Comparison of ENCODE assay signal across 28 mouse cellular contexts in the genomic region with DNA sequence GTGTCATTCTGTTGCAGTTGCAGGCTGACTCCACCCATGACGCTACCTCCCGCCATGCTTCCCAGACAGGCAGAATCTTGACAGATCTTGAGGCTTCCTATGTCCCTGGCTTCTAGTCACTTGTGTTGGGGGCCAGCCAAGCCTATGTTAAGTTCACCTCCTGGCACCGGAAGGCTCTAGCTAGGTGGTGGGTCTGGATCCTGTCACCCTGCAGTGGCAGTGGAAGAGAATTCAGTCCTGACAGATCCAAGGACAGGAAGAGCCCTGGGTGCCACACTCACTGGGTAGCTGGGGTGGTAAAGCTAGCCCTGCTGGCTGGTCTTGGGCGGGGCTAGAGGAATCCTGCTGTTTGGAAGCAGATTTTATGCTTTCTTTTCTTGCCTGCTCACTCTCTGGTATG. TPM values are rescaled to one million over a fixed set of nuclear protein-coding genes. Genes with fewer than 3 reads are reported as not detected.
A peak's percentile ranks its signal among the peaks of the same experiment; 100 is the strongest.
DNase-seq lines count a peak whose midpoint lies in the region; ATAC-seq and TF ChIP-seq lines count a peak whose summit lies in the region.
"Had no signal": no experiment of that assay in that cellular context is flagged by ENCODE, and none has a peak within 500 bp of the region (broad histone marks: within the 10 kb centered on the region; RNA-seq: fewer than 3 reads in every experiment).

No protein-coding gene starts in this region.

- no peak for DNase-seq in embryonic facial prominence, embryonic 10.5 days (ENCODE audit: low spot score)
- no peak for DNase-seq in heart, adult 8-10 months (ENCODE audit: low spot score)
- peak; percentile 51 for DNase-seq in heart, postnatal 0 days (ENCODE audit: low spot score)
- no peak for DNase-seq in frontal cortex, postnatal 25 days (ENCODE audit: low spot score in 2 of 2)
- no peak for DNase-seq in gastrocnemius, postnatal 10 days
- DNase-seq: adrenal gland, postnatal 10 days; B cell, adult 2 months; cerebellum, adult 11 months; cerebellum, adult 8-10 months; cerebellum, postnatal 14 days; embryo, embryonic 11 days; gastrocnemius, postnatal 36 days; kidney, adult 2 months had no signal

- ATAC-seq in embryonic facial prominence, embryonic 13.5 days (ENCODE audit: insufficient number of reproducible peaks, insufficient read depth, low FRiP score, low TSS enrichment, low read depth): no peak
- ATAC-seq in heart, embryonic 11.5 days (replicated peaks; ENCODE audit: insufficient number of reproducible peaks, low FRiP score, low TSS enrichment): no peak
- no peak for ATAC-seq in heart, embryonic 13.5 days (ENCODE audit: extremely low read depth, insufficient number of reproducible peaks, low FRiP score, low TSS enrichment)
- peak; percentile 28; the same call in 1 of the 2 replicates for ATAC-seq in heart, postnatal 0 days (ENCODE audit: insufficient read depth, low read depth)
- ATAC-seq: forebrain, embryonic 16.5 days; intestine, embryonic 16.5 days had no signal

- H3K36me3 ChIP-seq in embryonic facial prominence, embryonic 13.5 days: peaks cover 52% of the 10 kb centered on the region
- peaks cover 69% of the 10 kb centered on the region for H3K36me3 ChIP-seq in embryonic facial prominence, embryonic 10.5 days (replicated peaks)
- no peaks in the 10 kb centered on the region for H3K36me3 ChIP-seq in heart, embryonic 11.5 days (ENCODE audit: control insufficient read depth, insufficient read depth, low read length)
- peaks cover 27% of the 10 kb centered on the region for H3K36me3 ChIP-seq in heart, embryonic 13.5 days
- peaks cover 13% of the 10 kb centered on the region; the same call in 1 of the 2 replicates for H3K36me3 ChIP-seq in heart, postnatal 0 days (replicated peaks; ENCODE audit: control insufficient read depth, insufficient read depth, low read length)
- H3K36me3 ChIP-seq: hindbrain, embryonic 15.5 days had no signal

- no peak for TF ChIP-seq CTCF in heart, postnatal 0 days (IDR thresholded peaks at IDR 0.05; ENCODE audit: low read depth)

- no peak overlapping the region for H3K27ac ChIP-seq in embryonic facial prominence, embryonic 13.5 days
- H3K27ac ChIP-seq in embryonic facial prominence, embryonic 10.5 days (replicated peaks): no peak overlapping the region; the same call in 1 of the 2 replicates
- peak overlapping the region; percentile 15; the same call in 1 of the 2 replicates for H3K27ac ChIP-seq in heart, embryonic 11.5 days (ENCODE audit: low read depth, low read length)
- peak overlapping the region; percentile 44 for H3K27ac ChIP-seq in heart, embryonic 13.5 days (replicated peaks)
- peak overlapping the region; percentile 45 for H3K27ac ChIP-seq in heart, postnatal 0 days (ENCODE audit: low read depth)
- H3K27ac ChIP-seq: embryonic facial prominence, embryonic 12.5 days; forebrain, embryonic 12.5 days; hindbrain, embryonic 15.5 days had no signal

- H3K9me3 ChIP-seq in embryonic facial prominence, embryonic 13.5 days: no peaks in the 10 kb centered on the region
- no peaks in the 10 kb centered on the region for H3K9me3 ChIP-seq in embryonic facial prominence, embryonic 10.5 days
- no peaks in the 10 kb centered on the region for H3K9me3 ChIP-seq in heart, embryonic 11.5 days (replicated peaks; ENCODE audit: control insufficient read depth, low read length)
- H3K9me3 ChIP-seq in heart, embryonic 13.5 days: no peaks in the 10 kb centered on the region
- no peaks in the 10 kb centered on the region for H3K9me3 ChIP-seq in heart, postnatal 0 days (replicated peaks; ENCODE audit: control insufficient read depth, low read length)
- H3K9me3 ChIP-seq: embryonic facial prominence, embryonic 12.5 days; forebrain, embryonic 12.5 days; hindbrain, embryonic 15.5 days had no signal

- no peak overlapping the region for H3K4me3 ChIP-seq in embryonic facial prominence, embryonic 13.5 days
- H3K4me3 ChIP-seq in embryonic facial prominence, embryonic 10.5 days: no peak overlapping the region
- H3K4me3 ChIP-seq in heart, embryonic 11.5 days (ENCODE audit: low read depth, low read length): no peak overlapping the region
- H3K4me3 ChIP-seq in heart, embryonic 13.5 days: no peak overlapping the region
- no peak overlapping the region for H3K4me3 ChIP-seq in heart, postnatal 0 days (ENCODE audit: low read depth, low read length)
- H3K4me3 ChIP-seq: embryonic facial prominence, embryonic 12.5 days; forebrain, embryonic 12.5 days; hindbrain, embryonic 15.5 days had no signal

- no peak overlapping the region for H3K4me2 ChIP-seq in embryonic facial prominence, embryonic 13.5 days
- no peak overlapping the region for H3K4me2 ChIP-seq in heart, embryonic 11.5 days
- no peak overlapping the region for H3K4me2 ChIP-seq in heart, embryonic 13.5 days
- H3K4me2 ChIP-seq in heart, postnatal 0 days (ENCODE audit: low read depth, low read length): no peak overlapping the region
- H3K4me2 ChIP-seq: embryonic facial prominence, embryonic 12.5 days; forebrain, embryonic 12.5 days; hindbrain, embryonic 15.5 days had no signal

- TF ChIP-seq EP300 in heart, postnatal 0 days (IDR thresholded peaks at IDR 0.05; ENCODE audit: low read depth): no peak

- H3K27me3 ChIP-seq in embryonic facial prominence, embryonic 13.5 days: 0 out of 2 replicates have a peak, but pooled peaks cover 3% of the 10 kb centered on the region
- H3K27me3 ChIP-seq in embryonic facial prominence, embryonic 10.5 days (replicated peaks; ENCODE audit: low read depth, poor library complexity, severe bottlenecking): peaks cover 36% of the 10 kb centered on the region
- H3K27me3 ChIP-seq in heart, embryonic 11.5 days (ENCODE audit: control insufficient read depth, insufficient read depth, low read length): peaks cover 12% of the 10 kb centered on the region; the same call in 1 of the 2 replicates
- peaks cover 38% of the 10 kb centered on the region for H3K27me3 ChIP-seq in heart, embryonic 13.5 days (replicated peaks)
- no peaks in the 10 kb centered on the region for H3K27me3 ChIP-seq in heart, postnatal 0 days (ENCODE audit: control insufficient read depth, insufficient read depth, low read length)
- H3K27me3 ChIP-seq: embryonic facial prominence, embryonic 12.5 days had no signal

- peak overlapping the region; percentile 40; the same call in 1 of the 2 replicates for H3K9ac ChIP-seq in embryonic facial prominence, embryonic 13.5 days
- H3K9ac ChIP-seq in heart, embryonic 11.5 days (ENCODE audit: low read depth, low read length): no peak overlapping the region
- H3K9ac ChIP-seq in heart, embryonic 13.5 days: no peak overlapping the region
- H3K9ac ChIP-seq in heart, postnatal 0 days (replicated peaks; ENCODE audit: low read depth, low read length): no peak overlapping the region; the same call in 1 of the 2 replicates
- H3K9ac ChIP-seq: embryonic facial prominence, embryonic 12.5 days; forebrain, embryonic 12.5 days; hindbrain, embryonic 15.5 days had no signal

- peaks cover 18% of the 10 kb centered on the region for H3K4me1 ChIP-seq in embryonic facial prominence, embryonic 13.5 days
- peaks cover 25% of the 10 kb centered on the region for H3K4me1 ChIP-seq in embryonic facial prominence, embryonic 10.5 days
- H3K4me1 ChIP-seq in heart, embryonic 11.5 days (ENCODE audit: control insufficient read depth, insufficient read depth, low read length): peaks cover 20% of the 10 kb centered on the region
- peaks cover 29% of the 10 kb centered on the region for H3K4me1 ChIP-seq in heart, embryonic 13.5 days
- H3K4me1 ChIP-seq in heart, postnatal 0 days (ENCODE audit: control insufficient read depth, insufficient read depth): peaks cover 8% of the 10 kb centered on the region; the same call in 1 of the 2 replicates

- 75% methylated on average over 4 of the region's 4 CpGs for WGBS in embryonic facial prominence, embryonic 13.5 days
- WGBS in embryonic facial prominence, embryonic 10.5 days: 72% methylated on average over 4 of the region's 4 CpGs
- WGBS in heart, embryonic 11.5 days (ENCODE audit: insufficient replicate concordance): 38% methylated on average over 4 of the region's 4 CpGs
- WGBS in heart, embryonic 13.5 days: 31% methylated on average over 4 of the region's 4 CpGs
- WGBS in heart, postnatal 0 days: 26% methylated on average over 4 of the region's 4 CpGs

RNA-seq across cellular contexts. Expression of a gene that starts 10.5 kb away (rescaled TPM):
- not detected in 2 replicates for polyA plus RNA-seq in embryonic facial prominence, embryonic 13.5 days (2015; fragmentation: Nextera tagmentation; extraction: Ambion mirVana)
- not detected in 2 replicates for polyA plus RNA-seq in embryonic facial prominence, embryonic 10.5 days (2016; fragmentation: Nextera tagmentation; extraction: Ambion mirVana)
- polyA plus RNA-seq in heart, embryonic 11.5 days (2014; fragmentation: Nextera tagmentation; extraction: Ambion mirVana): 0.24 TPM in 1 of 2 replicates, not detected in the other
- not detected for total RNA-seq in heart, adult 8-10 months (2022)
- not detected in 2 replicates for polyA plus RNA-seq in heart, embryonic 13.5 days (2015; fragmentation: Nextera tagmentation; extraction: Ambion mirVana)
- not detected in 2 replicates for total RNA-seq in heart, postnatal 0 days (2014; rRNA removed; ENCODE audit: low replicate concordance)
- polyA plus RNA-seq in heart, postnatal 0 days (2015; fragmentation: Nextera tagmentation; extraction: Ambion mirVana): not detected in 2 replicates
- not detected for total RNA-seq in gastrocnemius, postnatal 10 days (2021)
- total RNA-seq: adrenal gland, postnatal 10 days; adrenal gland, postnatal 4 days; common myeloid progenitor, adult 5-6 weeks; gastrocnemius, adult 18-20 months; gastrocnemius, postnatal 36 days; heart, adult 18-20 months; MEL had no signal
- polyA plus RNA-seq: brain, embryonic 14.5 days; embryonic facial prominence, embryonic 12.5 days; forebrain, embryonic 16.5 days; hindbrain, embryonic 11.5 days; hindbrain, embryonic 15.5 days; intestine, embryonic 16.5 days; kidney, adult 2 months had no signal

RNA-seq across cellular contexts. Expression of a gene that starts 23.9 kb away (rescaled TPM):
- polyA plus RNA-seq in embryonic facial prominence, embryonic 13.5 days (2015; fragmentation: Nextera tagmentation; extraction: Ambion mirVana): 5.9 and 7.7 TPM in 2 replicates
- 9.9 and 10.3 TPM in 2 replicates for polyA plus RNA-seq in embryonic facial prominence, embryonic 10.5 days (2016; fragmentation: Nextera tagmentation; extraction: Ambion mirVana)
- 1.1 and 1.5 TPM in 2 replicates for polyA plus RNA-seq in heart, embryonic 11.5 days (2014; fragmentation: Nextera tagmentation; extraction: Ambion mirVana)
- total RNA-seq in heart, adult 8-10 months (2022): 1 to 10 TPM in 1 of 4 experiments, under 1 TPM in 3; 0.47 to 1.2 (median 0.53) TPM
- polyA plus RNA-seq in heart, embryonic 13.5 days (2015; fragmentation: Nextera tagmentation; extraction: Ambion mirVana): 2.3 and 2.5 TPM in 2 replicates
- 2.6 and 3.5 TPM in 2 replicates for total RNA-seq in heart, postnatal 0 days (2014; rRNA removed; ENCODE audit: low replicate concordance)
- 0.49 and 0.62 TPM in 2 replicates for polyA plus RNA-seq in heart, postnatal 0 days (2015; fragmentation: Nextera tagmentation; extraction: Ambion mirVana)
- total RNA-seq in gastrocnemius, postnatal 10 days (2021): under 1 TPM; 0.45 to 0.99 TPM
- total RNA-seq: common myeloid progenitor, adult 5-6 weeks; MEL had no signal

Comparison
In these comparisons a context has a peak if more than half of its experiments do, and no peak if none do; other contexts are left out.
1. H3K27ac ChIP-seq: peak in heart, embryonic 11.5 days (single experiment), heart, embryonic 13.5 days (single experiment) and heart, postnatal 0 days (single experiment); none in embryonic facial prominence, embryonic 13.5 days (single experiment) and embryonic facial prominence, embryonic 10.5 days (single experiment).